Mouse (Mus musculus) liver, embryonic 12.5 days (tissue): ENCODE measurements around the gene H1fnt. TPM values are rescaled to one million over a fixed set of nuclear protein-coding genes. Genes with fewer than 3 reads are reported as not detected.

Source experiments
- ATAC-seq: fragments of 200-750 bp; cut with Nextera tagmentation; 2 replicates; pipeline ENCODE4 v1.8.0; 2017; ENCODE audit warnings: moderate number of reproducible peaks, mild to moderate bottlenecking, moderate library complexity
- H3K27ac ChIP-seq: fragments of 300-500 bp; sonication (generic); 2 replicates; pipeline ENCODE4 v1.5.1; 2016; ENCODE audit warnings: mild to moderate bottlenecking
- H3K27me3 ChIP-seq: fragments of 300-500 bp; sonication (generic); replicated peaks from 2 replicates; pipeline ENCODE4 v1.6.1; 2016; ENCODE audit warnings: mild to moderate bottlenecking, moderate library complexity
- H3K36me3 ChIP-seq: fragments of 300-500 bp; sonication (generic); 2 replicates; pipeline ENCODE4 v1.6.1; 2016; ENCODE audit warnings: mild to moderate bottlenecking, moderate library complexity
- H3K4me1 ChIP-seq: fragments of 300-500 bp; sonication (generic); 2 replicates; pipeline ENCODE4 v1.6.1; 2016
- H3K4me2 ChIP-seq: fragments of 300-500 bp; sonication (generic); 2 replicates; pipeline ENCODE4 v1.6.1; 2016; ENCODE audit warnings: mild to moderate bottlenecking, moderate library complexity
- H3K4me3 ChIP-seq: fragments of 300-500 bp; sonication (generic); 2 replicates; pipeline ENCODE4 v1.5.1; 2016; ENCODE audit warnings: mild to moderate bottlenecking, moderate library complexity
- H3K9ac ChIP-seq: fragments of 300-500 bp; sonication (generic); 2 replicates; pipeline ENCODE4 v1.6.1; 2016; ENCODE audit warnings: mild to moderate bottlenecking, moderate library complexity
- H3K9me3 ChIP-seq: fragments of 300-500 bp; sonication (generic); replicated peaks from 2 replicates; pipeline ENCODE4 v1.6.1; 2016; ENCODE audit warnings: mild to moderate bottlenecking, moderate library complexity
- WGBS: fragments of 180-500 bp; shearing (Covaris S2); methylation state at CpG from one replicate; pipeline ENCODE4 v1.1.7; 2016; ENCODE audit not compliant: insufficient replicate concordance; 5-methylcytosine and 5-hydroxymethylcytosine counted together
- polyA plus RNA-seq: library from polyadenylated mRNA; unstranded; fragments of >200 nt; fragmentation: Nextera tagmentation; extraction: Ambion mirVana; gene quantifications from 2 replicates; pipeline ENCODE4 v1.2.1, GENCODE M21; 2016

The H1fnt gene
- polyA plus RNA-seq = not detected in 2 replicates

DNA sequence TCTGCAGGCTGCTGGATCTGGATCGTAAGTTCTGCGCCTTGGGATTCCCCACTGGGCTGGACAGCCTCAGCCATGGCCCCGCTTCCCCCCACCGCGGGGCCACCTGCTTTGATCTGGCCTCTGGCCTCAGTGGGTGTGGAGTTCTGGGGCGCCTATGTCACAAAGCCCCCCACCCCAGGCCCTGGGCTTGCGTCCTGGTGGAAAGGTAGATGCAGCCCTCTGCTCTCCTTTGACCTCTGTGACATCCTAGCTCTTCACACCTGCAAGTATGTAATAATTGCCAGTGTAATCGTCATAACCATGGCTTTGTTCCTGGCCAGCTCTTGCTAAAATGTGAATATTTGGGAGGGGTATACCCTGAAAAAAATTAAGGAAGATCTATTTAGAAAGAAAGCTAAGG is at the start of gene H1fnt:
Gene H1fnt, minus strand, starts transcription at position 101 of the 400 bp plus-strand sequence.
- Histone ChIP-seq H3K4me1 (no peaks in the 10 kb centered on the region), H3K4me2 (no peak within 1 kb of the TSS), H3K27me3 (no peaks in the 10 kb centered on the region), H3K36me3 (no peaks in the 10 kb centered on the region), H3K9me3 (0 out of 2 replicates have a peak, but pooled peaks cover 3% of the 10 kb centered on the region), H3K4me3 (no peak within 1 kb of the TSS), H3K27ac (no peak within 1 kb of the TSS), H3K9ac (no peak within 1 kb of the TSS)
- ATAC-seq = no peak
- 67% methylated on average over 8 of the region's 8 CpGs for WGBS

DNA sequence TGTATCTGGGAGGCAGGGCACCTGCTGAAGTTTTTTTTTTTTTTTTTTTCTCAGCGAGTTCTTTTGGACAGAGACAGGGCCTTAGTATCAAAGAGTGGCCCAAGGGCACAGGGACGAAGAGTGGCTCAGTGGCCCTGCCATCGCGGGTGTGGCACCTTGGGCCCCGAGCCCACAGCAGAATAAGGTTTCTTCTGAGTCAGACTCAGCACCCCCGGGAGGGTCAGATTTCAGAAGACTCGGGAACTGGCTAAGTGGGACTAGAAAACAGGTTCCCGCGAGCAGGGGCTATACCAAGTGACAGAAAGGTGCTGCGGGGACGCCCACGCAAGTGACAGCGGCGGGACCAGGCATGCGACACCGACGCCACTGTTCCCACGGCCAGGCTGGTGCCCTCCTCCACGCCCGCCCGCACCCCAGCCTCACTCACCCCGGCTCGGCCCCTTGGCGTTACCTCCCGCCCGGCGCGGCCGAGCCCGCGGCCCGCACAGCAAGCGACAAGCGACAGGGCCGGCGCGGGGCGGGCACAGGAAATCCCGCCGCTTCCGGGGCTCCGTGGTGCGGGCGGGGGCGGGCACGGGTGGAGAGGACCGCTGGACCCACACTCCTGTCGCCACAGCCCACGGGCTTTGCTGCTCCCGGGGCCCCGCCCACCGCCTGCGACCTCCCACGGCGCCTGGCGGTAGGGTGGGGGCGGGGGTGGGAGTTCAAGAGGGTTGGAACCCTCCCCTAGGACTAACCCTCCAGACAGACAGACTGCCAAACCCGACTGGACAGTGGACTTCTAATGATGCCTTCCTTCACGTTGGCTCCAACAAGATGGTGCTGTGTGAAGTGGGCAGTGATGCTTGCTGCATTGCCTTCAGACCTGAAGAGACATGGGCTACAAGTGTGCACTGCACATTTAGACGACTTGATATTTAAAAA is 38.8 kb upstream of the H1fnt start, which contains the start of gene Zfp641:
Gene Zfp641, minus strand, starts transcription at position 534 of the 924 bp plus-strand sequence.
- WGBS = 4% methylated on average over 49 of the region's 60 CpGs
- Histone ChIP-seq H3K4me1 (no peaks in the 10 kb centered on the region), H3K9me3 (no peaks in the 10 kb centered on the region), H3K27me3 (peaks cover 46% of the 10 kb centered on the region), H3K4me2 (peak within 1 kb of the TSS; percentile 71), H3K27ac (no peak within 1 kb of the TSS), H3K4me3 (peak within 1 kb of the TSS; percentile 53), H3K36me3 (no peaks in the 10 kb centered on the region), H3K9ac (peak within 1 kb of the TSS; percentile 28; the same call in 1 of the 2 replicates)
- no peak for ATAC-seq

DNA sequence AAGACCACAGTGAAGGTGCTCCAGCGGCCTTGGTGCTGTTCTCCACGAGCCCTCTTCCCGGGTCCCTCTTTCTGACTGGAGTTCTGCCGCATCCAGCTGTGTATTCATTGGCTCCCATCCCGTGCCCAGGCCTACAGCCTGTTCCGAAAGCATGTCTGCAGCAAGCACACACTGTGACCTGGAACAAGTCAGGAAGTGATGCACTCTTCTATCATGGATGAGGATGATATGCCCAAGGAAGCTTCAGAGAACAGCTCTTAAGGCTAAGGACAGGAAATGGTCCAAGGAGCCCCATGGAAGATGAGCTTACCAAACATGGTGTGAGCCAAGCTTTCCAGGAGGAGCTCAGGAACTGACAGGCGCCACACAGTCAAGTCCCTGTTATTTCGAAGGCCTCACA is 36.6 kb upstream of the H1fnt start:
- 68% methylated on average over 8 of the region's 8 CpGs for WGBS

DNA sequence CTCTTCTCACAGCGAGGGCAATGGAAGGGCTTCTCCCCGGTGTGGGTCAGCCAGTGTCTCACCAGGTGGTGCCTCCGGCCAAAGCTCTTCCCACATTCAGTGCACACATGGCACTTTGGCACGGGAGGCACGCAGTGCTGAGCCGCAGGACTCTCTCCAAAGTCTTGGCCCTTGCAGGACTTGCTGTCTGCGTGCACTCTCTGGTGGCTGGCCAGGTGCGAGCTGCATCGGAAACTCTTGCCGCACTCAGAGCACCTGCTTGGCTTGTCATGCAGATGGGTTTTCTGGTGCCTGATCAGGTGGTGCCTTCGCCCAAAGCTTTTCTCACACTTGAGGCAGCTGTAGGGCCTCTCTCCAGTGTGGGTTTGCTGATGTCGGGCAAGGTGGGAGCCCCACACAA is 31.5 kb upstream of the H1fnt start:
- ATAC-seq = no peak
- Histone ChIP-seq H3K4me2 (no peak overlapping the region), H3K27me3 (peaks cover 2% of the 10 kb centered on the region; the same call in 1 of the 2 replicates), H3K27ac (no peak overlapping the region), H3K9me3 (no peaks in the 10 kb centered on the region), H3K4me1 (no peaks in the 10 kb centered on the region), H3K4me3 (no peak overlapping the region), H3K36me3 (no peaks in the 10 kb centered on the region), H3K9ac (no peak overlapping the region)
- WGBS = 67% methylated on average over 12 of the region's 12 CpGs

More for the DNA sequence above, 36.6 kb upstream of the H1fnt start:
- H3K4me2 ChIP-seq = no peak overlapping the region
- peaks cover 46% of the 10 kb centered on the region for H3K27me3 ChIP-seq
- H3K27ac ChIP-seq = no peak overlapping the region
- no peak for ATAC-seq
- H3K9me3 ChIP-seq = no peaks in the 10 kb centered on the region
- H3K36me3 ChIP-seq = no peaks in the 10 kb centered on the region
- no peak overlapping the region for H3K9ac ChIP-seq
- no peaks in the 10 kb centered on the region for H3K4me1 ChIP-seq
- H3K4me3 ChIP-seq = no peak overlapping the region

DNA sequence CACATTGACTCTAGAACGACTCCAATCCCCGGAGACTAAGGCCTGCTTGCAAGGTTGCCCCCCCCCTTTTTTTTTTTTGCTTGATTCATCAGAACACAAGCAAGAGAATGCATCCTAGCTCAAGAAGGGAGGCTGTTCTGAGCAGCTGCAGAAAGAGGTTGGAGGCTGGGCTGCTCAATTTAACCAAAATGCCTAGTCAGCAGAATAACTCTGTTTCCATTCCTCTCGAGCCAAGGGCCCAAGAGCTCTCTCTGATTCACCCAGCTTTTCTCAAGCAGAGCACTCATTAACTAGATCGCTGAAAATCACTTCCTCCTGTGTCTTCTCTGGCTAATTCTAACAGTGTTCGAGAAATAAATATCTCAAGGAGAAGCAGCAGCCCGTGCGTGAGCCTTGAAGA is 29.3 kb upstream of the H1fnt start:
- Histone ChIP-seq H3K9ac (no peak overlapping the region), H3K9me3 (no peaks in the 10 kb centered on the region), H3K4me2 (no peak overlapping the region), H3K4me1 (no peaks in the 10 kb centered on the region), H3K27ac (no peak overlapping the region), H3K4me3 (no peak overlapping the region), H3K27me3 (no peaks in the 10 kb centered on the region), H3K36me3 (no peaks in the 10 kb centered on the region)
- WGBS = 65% methylated on average over 7 of the region's 7 CpGs
- ATAC-seq = no peak

DNA sequence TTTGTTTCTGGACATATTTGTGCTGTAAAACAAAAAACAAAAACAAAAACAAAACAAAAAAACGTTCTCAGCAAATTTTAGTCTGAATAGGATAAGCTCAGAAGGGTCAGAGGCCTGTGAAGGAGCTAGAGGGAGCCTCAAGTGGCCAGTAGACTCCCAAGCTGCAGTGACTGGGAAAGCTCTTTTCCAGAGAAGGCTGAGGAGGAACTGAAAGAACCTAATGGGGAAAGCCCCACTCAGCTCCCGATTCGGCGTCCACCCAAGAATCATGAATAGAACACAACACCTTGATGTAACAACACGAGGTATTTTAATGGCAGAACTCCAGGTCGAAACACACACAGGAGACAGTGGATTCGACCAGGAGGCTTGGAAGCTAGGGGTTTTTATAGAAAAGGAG is 683 bp upstream of the H1fnt start:
- H3K9ac ChIP-seq = no peak overlapping the region
- ATAC-seq = no peak
- no peak overlapping the region for H3K4me3 ChIP-seq
- H3K27me3 ChIP-seq = no peaks in the 10 kb centered on the region
- no peaks in the 10 kb centered on the region for H3K36me3 ChIP-seq
- H3K4me2 ChIP-seq = no peak overlapping the region
- H3K4me1 ChIP-seq = no peaks in the 10 kb centered on the region
- H3K27ac ChIP-seq = no peak overlapping the region
- 0 out of 2 replicates have a peak, but pooled peaks cover 3% of the 10 kb centered on the region for H3K9me3 ChIP-seq
- 66% methylated on average over 7 of the region's 7 CpGs for WGBS

DNA sequence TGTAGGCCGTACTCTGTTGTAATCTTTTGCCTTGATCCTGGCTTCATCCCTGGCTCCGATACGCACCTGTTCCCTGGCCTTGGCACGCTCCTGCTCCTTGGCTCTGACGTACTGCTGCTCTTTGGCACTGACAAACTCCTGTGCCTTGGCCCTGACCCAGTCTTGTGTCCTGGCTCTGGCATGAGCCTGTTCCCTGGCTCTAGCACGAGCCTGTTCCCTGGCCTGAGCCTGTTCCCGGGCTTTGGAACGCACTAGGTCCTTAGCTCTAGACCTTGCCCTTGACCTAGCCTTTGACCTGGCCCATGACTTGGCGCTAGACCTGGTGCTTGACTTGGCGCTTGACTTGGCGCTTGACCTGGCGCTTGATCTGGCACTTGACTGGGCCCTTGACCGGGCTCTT is 822 bp downstream of the H1fnt start:
- no peak overlapping the region for H3K4me2 ChIP-seq
- H3K27ac ChIP-seq = no peak overlapping the region
- no peak for ATAC-seq
- no peaks in the 10 kb centered on the region for H3K27me3 ChIP-seq
- 0 out of 2 replicates have a peak, but pooled peaks cover 3% of the 10 kb centered on the region for H3K9me3 ChIP-seq
- no peaks in the 10 kb centered on the region for H3K36me3 ChIP-seq
- H3K4me3 ChIP-seq = no peak overlapping the region
- 82% methylated on average over 13 of the region's 13 CpGs for WGBS
- no peak overlapping the region for H3K9ac ChIP-seq
- no peaks in the 10 kb centered on the region for H3K4me1 ChIP-seq

DNA sequence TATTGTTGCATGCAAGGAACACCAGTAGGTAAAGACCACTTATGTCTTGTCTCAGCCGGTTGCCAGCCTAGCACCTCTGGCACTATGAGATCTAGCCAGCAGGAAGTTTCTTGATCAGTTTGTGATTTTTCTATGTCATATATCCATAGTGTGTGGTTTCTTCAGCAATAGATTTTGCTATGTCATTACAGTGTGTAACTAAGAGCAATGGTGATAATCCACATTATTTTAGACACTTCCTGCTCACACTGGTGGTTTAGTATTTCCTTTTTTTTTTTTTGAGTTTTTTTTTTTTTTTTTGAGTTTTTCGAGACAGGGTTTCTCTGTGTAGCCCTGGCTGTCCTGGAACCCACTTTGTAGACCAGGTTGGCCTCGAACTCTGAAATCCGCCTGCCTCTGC is 21.7 kb downstream of the H1fnt start:
- Histone ChIP-seq H3K9ac (no peak overlapping the region), H3K4me2 (no peak overlapping the region), H3K36me3 (no peaks in the 10 kb centered on the region), H3K9me3 (no peaks in the 10 kb centered on the region), H3K27ac (no peak overlapping the region), H3K27me3 (0 out of 2 replicates have a peak, but pooled peaks cover 3% of the 10 kb centered on the region), H3K4me3 (no peak overlapping the region), H3K4me1 (no peaks in the 10 kb centered on the region)
- WGBS = 66% methylated on average over 4 of the region's 4 CpGs
- no peak for ATAC-seq

DNA sequence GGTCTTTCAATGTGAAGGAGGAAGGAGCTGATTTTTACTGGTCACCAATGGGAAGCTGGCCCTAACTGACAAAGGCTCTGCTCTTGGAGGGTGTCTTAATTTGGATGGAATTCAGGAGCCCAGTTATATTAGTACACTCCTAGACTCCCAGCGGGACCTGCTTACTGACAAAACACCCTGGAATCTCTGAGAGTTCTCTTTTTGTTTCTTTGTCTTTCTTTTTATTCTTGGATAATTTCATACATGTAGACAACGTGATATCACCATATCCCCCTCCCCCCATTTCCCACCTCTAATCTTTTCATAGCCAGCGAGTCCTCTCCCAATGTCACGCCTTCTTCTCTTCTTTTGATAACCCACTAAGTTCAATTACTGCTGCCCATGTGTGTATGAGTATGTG is 22.7 kb downstream of the H1fnt start, which contains the start of gene Olfr286:
Gene Olfr286, minus strand, starts transcription at position 101 of the 400 bp plus-strand sequence.
- H3K4me3 ChIP-seq = no peak within 1 kb of the TSS
- H3K27ac ChIP-seq = no peak within 1 kb of the TSS
- 72% methylated on average over 4 of the region's 4 CpGs for WGBS
- H3K36me3 ChIP-seq = no peaks in the 10 kb centered on the region
- H3K4me2 ChIP-seq = no peak within 1 kb of the TSS
- no peaks in the 10 kb centered on the region for H3K4me1 ChIP-seq
- H3K27me3 ChIP-seq = 0 out of 2 replicates have a peak, but pooled peaks cover 3% of the 10 kb centered on the region
- H3K9ac ChIP-seq = no peak within 1 kb of the TSS
- no peak for ATAC-seq
- no peaks in the 10 kb centered on the region for H3K9me3 ChIP-seq

DNA sequence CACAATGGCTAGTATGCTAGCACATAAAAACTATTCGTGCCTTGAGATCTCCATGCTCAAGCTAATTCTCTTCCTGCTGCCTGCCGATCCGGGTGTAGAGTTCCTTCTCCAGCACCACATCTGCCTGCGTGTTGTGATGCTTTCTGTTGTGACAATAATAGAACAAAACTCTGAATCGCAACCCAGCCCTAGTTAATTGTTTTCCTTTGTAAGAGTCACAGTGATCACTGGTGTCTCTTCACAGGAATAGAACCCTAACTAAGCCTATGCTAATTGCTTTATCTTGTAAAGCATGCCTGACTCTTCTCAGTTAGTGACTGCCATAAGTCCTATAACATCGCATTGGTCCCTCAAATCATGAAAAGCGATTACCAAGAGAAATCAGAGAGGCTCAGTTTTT is 31.0 kb downstream of the H1fnt start:
- H3K36me3 ChIP-seq = no peaks in the 10 kb centered on the region
- no peaks in the 10 kb centered on the region for H3K27me3 ChIP-seq
- no peaks in the 10 kb centered on the region for H3K9me3 ChIP-seq
- H3K4me2 ChIP-seq = no peak overlapping the region
- no peak overlapping the region for H3K27ac ChIP-seq
- H3K4me1 ChIP-seq = no peaks in the 10 kb centered on the region
- H3K4me3 ChIP-seq = no peak overlapping the region
- no peak for ATAC-seq
- 61% methylated on average over 7 of the region's 7 CpGs for WGBS
- no peak overlapping the region for H3K9ac ChIP-seq

DNA sequence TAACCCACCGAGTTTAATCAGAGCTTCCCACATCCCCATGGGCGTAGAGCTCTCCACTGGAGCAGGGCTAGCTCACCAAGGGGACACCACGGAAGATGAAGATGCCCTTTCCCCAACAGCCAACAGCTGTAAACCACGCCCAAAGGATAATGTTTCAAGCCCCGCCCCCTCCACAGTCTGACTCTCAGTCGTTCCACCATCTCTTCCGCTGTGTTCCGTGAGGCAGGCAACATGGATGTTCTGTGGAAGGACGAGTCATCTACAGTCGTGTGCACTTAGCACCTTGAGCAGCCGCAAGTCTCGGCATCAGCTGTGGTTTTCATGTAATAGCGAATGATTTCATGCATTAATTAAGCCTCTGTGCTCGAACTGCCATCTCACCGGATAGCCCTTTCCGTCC is 31.5 kb downstream of the H1fnt start:
- Histone ChIP-seq H3K36me3 (no peaks in the 10 kb centered on the region), H3K4me3 (no peak overlapping the region), H3K27ac (no peak overlapping the region), H3K9ac (no peak overlapping the region), H3K27me3 (no peaks in the 10 kb centered on the region), H3K4me1 (no peaks in the 10 kb centered on the region), H3K4me2 (no peak overlapping the region), H3K9me3 (no peaks in the 10 kb centered on the region)
- ATAC-seq = no peak
- WGBS = 39% methylated on average over 16 of the region's 16 CpGs

DNA sequence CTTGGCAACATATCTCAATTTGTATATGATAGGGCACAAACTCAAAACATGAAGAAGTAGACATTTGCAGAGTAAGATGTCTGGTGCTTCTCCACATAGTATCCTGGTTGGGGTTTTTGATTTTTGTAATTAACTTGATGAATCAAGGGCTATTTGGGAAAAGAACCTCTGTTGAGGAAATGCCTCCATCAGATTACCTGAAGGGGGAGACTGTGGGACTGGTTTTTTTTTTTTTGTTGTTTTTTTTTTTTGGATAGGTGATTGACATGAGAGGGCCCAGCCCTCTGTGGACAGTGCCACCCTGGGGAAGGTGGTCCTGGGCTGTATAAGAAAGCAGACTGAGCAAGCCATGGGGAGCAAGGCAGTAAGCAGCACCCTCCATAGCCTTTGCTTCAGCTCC is 34.7 kb downstream of the H1fnt start:
- Histone ChIP-seq H3K4me3 (no peak overlapping the region), H3K9ac (no peak overlapping the region), H3K27ac (no peak overlapping the region), H3K9me3 (no peaks in the 10 kb centered on the region), H3K4me1 (no peaks in the 10 kb centered on the region), H3K27me3 (no peaks in the 10 kb centered on the region), H3K36me3 (no peaks in the 10 kb centered on the region), H3K4me2 (no peak overlapping the region)
- ATAC-seq = no peak
